Mouse (Mus musculus) MEL-GATA-1-ER (cell line): ENCODE measurements around the gene Atg16l2.

Experiments
- DNase-seq: peaks from one replicate; pipeline ENCODE4 v3.0.0-alpha.2; 2012; ENCODE audit warnings: low read depth; ENCODE audit errors: extremely low read depth

Atg16l2 gene

GRCm38 (mm10) chr7:101229336-101229735, 72.7 kb downstream of the Atg16l2 start:
- no peak for DNase-seq

GRCm38 (mm10) chr7:101223501-101223900, 78.5 kb downstream of the Atg16l2 start:
- no peak for DNase-seq

- DNase-seq, result no peak
Observed at GRCm38 (mm10) chr7:101216724-101217123, 85.3 kb downstream of the Atg16l2 start.

GRCm38 (mm10) chr7:101213515-101214263, 88.4 kb downstream of the Atg16l2 start:
- DNase-seq, result no peak
